Mouse (Mus musculus): ENCODE measurements around the gene Bin2. TPM values are rescaled to one million over a fixed set of nuclear protein-coding genes. Genes with fewer than 3 reads are reported as not detected.
A peak's percentile ranks its signal among the peaks of the same experiment; 100 is the strongest.

Gene Bin2
- total and polyA plus RNA-seq, 2 experiments from 2014 or later = 1.2 to 2.7 TPM

GRCm38 (mm10) chr15:100667420-100667819, 1.9 kb downstream of the Bin2 start:
- WGBS = 71% methylated on average over 6 of the region's 6 CpGs
- Histone ChIP-seq H3K4me3 (ENCODE audit: low read depth, low read length) (no peak overlapping the region), H3K4me1 (ENCODE audit: insufficient read depth, low read length) (no peaks in the 10 kb centered on the region), H3K9ac (replicated peaks; ENCODE audit: low read length, poor library complexity, severe bottlenecking) (no peak overlapping the region), H3K27me3 (ENCODE audit: insufficient read depth, low read length) (no peaks in the 10 kb centered on the region), H3K9me3 (ENCODE audit: low read length) (no peaks in the 10 kb centered on the region), H3K27ac (ENCODE audit: low read depth, low read length) (no peak overlapping the region), H3K4me2 (ENCODE audit: low read depth, low read length, poor library complexity, severe bottlenecking) (no peak overlapping the region), H3K36me3 (ENCODE audit: insufficient read depth, low read length) (no peaks in the 10 kb centered on the region)
- DNase-seq (ENCODE audit: low spot score) (no peak), ATAC-seq (ENCODE audit: low FRiP score) (no peak)
- no peak for TF ChIP-seq CTCF (IDR thresholded peaks at IDR 0.05)

DNA sequence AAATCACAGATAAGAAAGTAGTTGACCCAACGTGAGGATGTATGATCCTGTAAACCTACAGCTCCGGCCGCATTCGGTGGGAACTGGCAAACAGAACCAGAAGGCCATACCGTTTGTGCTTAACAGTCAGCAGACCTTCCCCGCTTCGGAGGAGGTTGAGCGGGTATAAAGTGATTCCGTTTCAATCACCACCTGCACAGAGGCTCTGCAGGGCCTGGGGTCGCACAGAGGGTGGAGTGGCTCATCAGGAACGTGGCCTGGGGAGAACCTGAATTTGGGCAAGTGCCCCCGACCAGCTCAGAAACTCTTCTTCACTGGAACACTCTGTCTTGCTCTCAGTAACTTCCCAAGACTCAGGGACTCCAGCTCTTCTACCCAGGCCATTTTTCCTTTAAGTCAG, 2.5 kb downstream of the Bin2 start:
- no peak for DNase-seq (ENCODE audit: low spot score)
- no peaks in the 10 kb centered on the region for H3K4me1 ChIP-seq (ENCODE audit: insufficient read depth, low read length)
- no peak overlapping the region for H3K27ac ChIP-seq (ENCODE audit: low read depth, low read length)
- 43% methylated on average over 12 of the region's 12 CpGs for WGBS
- H3K4me3 ChIP-seq (ENCODE audit: low read depth, low read length) = no peak overlapping the region
- ATAC-seq (ENCODE audit: low FRiP score) = no peak
- H3K4me2 ChIP-seq (ENCODE audit: low read depth, low read length, poor library complexity, severe bottlenecking) = no peak overlapping the region
- no peak overlapping the region for H3K9ac ChIP-seq (replicated peaks; ENCODE audit: low read length, poor library complexity, severe bottlenecking)
- TF ChIP-seq CTCF (IDR thresholded peaks at IDR 0.05) = no peak
- no peaks in the 10 kb centered on the region for H3K27me3 ChIP-seq (ENCODE audit: insufficient read depth, low read length)
- H3K36me3 ChIP-seq (ENCODE audit: insufficient read depth, low read length) = no peaks in the 10 kb centered on the region
- no peaks in the 10 kb centered on the region for H3K9me3 ChIP-seq (ENCODE audit: low read length)

- Histone ChIP-seq H3K4me1 (ENCODE audit: insufficient read depth, low read length) (no peaks in the 10 kb centered on the region), H3K9me3 (ENCODE audit: low read length) (no peaks in the 10 kb centered on the region), H3K27ac (ENCODE audit: low read depth, low read length) (no peak overlapping the region), H3K9ac (replicated peaks; ENCODE audit: low read length, poor library complexity, severe bottlenecking) (no peak overlapping the region), H3K27me3 (ENCODE audit: insufficient read depth, low read length) (no peaks in the 10 kb centered on the region), H3K36me3 (ENCODE audit: insufficient read depth, low read length) (no peaks in the 10 kb centered on the region), H3K4me3 (ENCODE audit: low read depth, low read length) (no peak overlapping the region), H3K4me2 (ENCODE audit: low read depth, low read length, poor library complexity, severe bottlenecking) (no peak overlapping the region)
- DNase-seq (ENCODE audit: low spot score) (no peak), ATAC-seq (ENCODE audit: low FRiP score) (no peak)
- 8% methylated on average over 7 of the region's 7 CpGs for WGBS
- no peak for TF ChIP-seq CTCF (IDR thresholded peaks at IDR 0.05)
These were observed 3.1 kb downstream of the Bin2 start for GRCm38 (mm10) chr15:100666219-100666696.

GRCm38 (mm10) chr15:100665411-100666218, 3.7 kb downstream of the Bin2 start:
- no peak overlapping the region for H3K27ac ChIP-seq (ENCODE audit: low read depth, low read length)
- no peaks in the 10 kb centered on the region for H3K4me1 ChIP-seq (ENCODE audit: insufficient read depth, low read length)
- H3K36me3 ChIP-seq (ENCODE audit: insufficient read depth, low read length) = no peaks in the 10 kb centered on the region
- DNase-seq (ENCODE audit: low spot score) (peak; percentile 46), ATAC-seq (ENCODE audit: low FRiP score) (no peak)
- H3K4me3 ChIP-seq (ENCODE audit: low read depth, low read length) = no peak overlapping the region
- 45% methylated on average over 9 of the region's 9 CpGs for WGBS
- no peaks in the 10 kb centered on the region for H3K27me3 ChIP-seq (ENCODE audit: insufficient read depth, low read length)
- H3K4me2 ChIP-seq (ENCODE audit: low read depth, low read length, poor library complexity, severe bottlenecking) = no peak overlapping the region
- H3K9me3 ChIP-seq (ENCODE audit: low read length) = no peaks in the 10 kb centered on the region
- H3K9ac ChIP-seq (replicated peaks; ENCODE audit: low read length, poor library complexity, severe bottlenecking) = no peak overlapping the region
- no peak for TF ChIP-seq CTCF (IDR thresholded peaks at IDR 0.05)

GRCm38 (mm10) chr15:100664813-100665274, 4.5 kb downstream of the Bin2 start:
- no peak for ATAC-seq (ENCODE audit: low FRiP score)
- Histone ChIP-seq H3K4me3 (ENCODE audit: low read depth, low read length) (no peak overlapping the region), H3K27ac (ENCODE audit: low read depth, low read length) (no peak overlapping the region), H3K36me3 (ENCODE audit: insufficient read depth, low read length) (no peaks in the 10 kb centered on the region), H3K27me3 (ENCODE audit: insufficient read depth, low read length) (no peaks in the 10 kb centered on the region), H3K4me2 (ENCODE audit: low read depth, low read length, poor library complexity, severe bottlenecking) (no peak overlapping the region), H3K4me1 (ENCODE audit: insufficient read depth, low read length) (no peaks in the 10 kb centered on the region), H3K9me3 (ENCODE audit: low read length) (no peaks in the 10 kb centered on the region), H3K9ac (replicated peaks; ENCODE audit: low read length, poor library complexity, severe bottlenecking) (no peak overlapping the region)
- no peak for DNase-seq (ENCODE audit: low spot score)
- no peak for TF ChIP-seq CTCF (IDR thresholded peaks at IDR 0.05)
- 84% methylated on average over 9 of the region's 9 CpGs for WGBS

DNA sequence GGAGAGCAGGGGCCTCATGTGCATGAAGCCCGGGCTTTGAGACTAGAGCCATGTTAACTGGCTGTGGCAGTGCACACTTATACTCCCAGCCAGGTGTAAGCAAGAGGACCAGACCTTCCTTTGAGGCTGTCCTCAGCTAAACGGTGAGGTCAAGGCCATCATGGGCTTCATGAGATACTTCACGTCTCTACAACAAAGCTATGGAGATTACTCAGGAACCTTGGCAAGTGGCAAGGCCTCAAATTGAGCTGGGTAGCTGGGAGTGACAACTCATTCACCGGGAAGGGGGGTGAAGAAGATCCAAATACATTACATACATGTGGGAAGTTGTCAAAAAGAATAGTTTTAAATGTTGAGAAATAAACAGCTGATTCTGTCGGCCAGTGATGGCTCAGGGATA, 8.5 kb downstream of the Bin2 start:
- Histone ChIP-seq H3K4me1 (ENCODE audit: insufficient read depth, low read length) (no peaks in the 10 kb centered on the region), H3K27ac (ENCODE audit: low read depth, low read length) (no peak overlapping the region), H3K36me3 (ENCODE audit: insufficient read depth, low read length) (no peaks in the 10 kb centered on the region), H3K9ac (replicated peaks; ENCODE audit: low read length, poor library complexity, severe bottlenecking) (no peak overlapping the region), H3K27me3 (ENCODE audit: insufficient read depth, low read length) (no peaks in the 10 kb centered on the region), H3K9me3 (ENCODE audit: low read length) (no peaks in the 10 kb centered on the region), H3K4me3 (ENCODE audit: low read depth, low read length) (no peak overlapping the region), H3K4me2 (ENCODE audit: low read depth, low read length, poor library complexity, severe bottlenecking) (no peak overlapping the region)
- ATAC-seq (ENCODE audit: low FRiP score) (no peak), DNase-seq (ENCODE audit: low spot score) (no peak)
- TF ChIP-seq CTCF (IDR thresholded peaks at IDR 0.05) = no peak
- 89% methylated on average over 5 of the region's 5 CpGs for WGBS
